Mouse (Mus musculus) induced T-regulatory cell, adult 2 months (primary cell): Measurements from ENCODE around the gene Stk39.

ENCODE experiments used
- DNase-seq: peaks from one replicate; pipeline ENCODE4 v3.0.0-alpha.2; 2012; ENCODE audit warnings: low read depth

The Stk39 gene

DNA sequence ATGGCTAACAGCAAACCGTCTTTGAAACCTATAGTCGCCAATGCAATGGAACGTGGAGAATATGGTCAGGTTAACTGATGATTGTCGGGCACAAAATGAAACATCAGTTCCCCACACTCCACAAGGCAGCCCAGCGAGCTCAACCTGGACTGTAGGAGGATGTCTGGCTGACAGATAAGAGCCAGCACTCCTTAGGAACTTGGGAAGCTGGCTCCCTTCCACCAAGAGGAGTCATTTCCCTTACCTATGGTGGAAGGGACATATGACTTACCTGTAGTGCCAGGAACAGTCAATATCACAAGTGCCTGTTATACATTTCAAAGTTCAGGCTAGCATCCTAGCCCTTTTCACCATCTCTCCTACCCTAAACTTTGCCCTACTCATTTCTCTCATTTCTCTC is 14.0 kb downstream of the Stk39 start:
- DNase-seq, result no peak

DNA sequence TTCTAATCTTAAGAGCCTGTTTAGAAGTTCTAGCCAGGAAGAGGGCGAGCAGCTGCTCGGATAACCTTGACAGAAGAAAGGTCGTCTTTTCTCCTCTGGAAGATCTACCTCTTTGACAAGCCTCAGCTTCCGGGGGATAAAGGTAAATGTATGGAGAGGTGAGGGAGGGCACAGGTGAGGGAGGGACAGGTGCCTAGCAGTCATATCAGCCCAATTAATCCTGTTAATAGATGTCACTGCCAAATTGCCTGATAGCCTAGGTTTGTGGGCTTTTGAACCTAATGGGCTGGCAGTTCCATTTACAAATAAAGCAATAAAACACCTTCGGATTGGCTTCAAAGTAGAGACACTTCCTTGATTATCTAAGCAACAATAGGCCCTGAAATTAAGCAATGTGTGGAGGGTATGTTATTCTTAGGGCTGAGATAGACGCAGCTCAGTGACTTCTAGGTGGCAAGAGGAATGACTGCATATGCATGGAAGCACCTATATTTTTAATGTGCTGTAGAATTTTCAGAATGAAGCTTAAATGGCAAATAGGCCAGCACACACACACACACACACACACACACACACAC is 14.5 kb downstream of the Stk39 start:
- no peak for DNase-seq

DNA sequence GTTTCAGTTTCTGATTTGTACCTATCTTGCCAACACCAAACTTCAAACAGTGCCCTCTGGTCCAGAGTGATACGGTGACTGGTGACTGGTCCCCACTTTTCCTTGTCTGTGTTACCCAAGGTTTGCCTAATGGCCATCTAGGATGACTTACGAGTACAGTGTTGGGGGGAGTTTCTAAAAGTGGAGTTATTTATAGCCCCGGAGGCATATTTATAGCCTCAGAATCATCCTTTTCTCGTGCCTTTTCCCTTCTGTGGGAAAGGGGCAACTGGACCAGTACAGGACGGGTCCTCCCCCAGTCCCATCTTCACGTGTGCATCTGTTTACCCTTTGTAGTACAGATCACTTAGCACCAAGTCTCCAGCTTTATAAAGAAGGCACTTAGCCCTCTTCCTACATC is 15.2 kb downstream of the Stk39 start:
- DNase-seq, result no peak

DNA sequence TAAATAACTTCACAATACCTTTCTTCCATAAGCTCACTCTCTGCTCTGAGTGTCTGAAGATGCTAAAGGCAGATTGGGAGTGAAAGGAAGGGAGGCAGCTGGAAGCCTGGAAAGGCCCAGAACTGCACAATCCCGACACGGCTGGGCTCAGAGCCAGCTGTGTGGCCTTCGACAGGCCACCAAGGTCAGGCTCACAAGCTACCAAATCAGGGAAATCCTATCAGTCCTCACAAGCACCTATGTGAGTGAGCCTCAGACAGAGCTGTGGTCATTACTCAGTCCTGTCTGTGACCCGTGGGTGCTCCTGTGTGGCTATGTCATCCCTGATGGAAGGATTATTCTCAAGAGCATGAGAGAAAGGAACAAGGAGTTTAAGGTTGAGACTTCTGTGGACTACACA is 19.7 kb downstream of the Stk39 start:
- DNase-seq, result no peak

DNA sequence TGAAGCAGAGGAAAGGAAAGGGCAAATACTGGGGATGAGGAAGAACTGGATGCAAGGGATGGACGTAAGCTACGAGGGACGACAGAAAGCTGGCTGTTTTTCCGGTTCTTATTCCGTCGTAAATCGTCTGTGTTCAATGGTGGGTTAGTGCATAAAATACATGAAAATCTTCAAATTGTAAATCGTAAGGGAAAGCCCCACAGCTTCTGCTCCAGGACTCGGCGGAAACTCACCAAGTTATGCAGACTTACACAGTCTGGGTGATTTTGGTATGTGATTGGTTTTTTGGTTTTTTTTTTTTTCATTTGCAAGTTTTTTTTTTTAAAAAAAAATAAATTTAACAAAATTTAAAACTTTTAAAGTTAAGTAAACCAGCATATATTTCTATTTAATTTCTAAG is 24.0 kb downstream of the Stk39 start:
- DNase-seq, result no peak

DNA sequence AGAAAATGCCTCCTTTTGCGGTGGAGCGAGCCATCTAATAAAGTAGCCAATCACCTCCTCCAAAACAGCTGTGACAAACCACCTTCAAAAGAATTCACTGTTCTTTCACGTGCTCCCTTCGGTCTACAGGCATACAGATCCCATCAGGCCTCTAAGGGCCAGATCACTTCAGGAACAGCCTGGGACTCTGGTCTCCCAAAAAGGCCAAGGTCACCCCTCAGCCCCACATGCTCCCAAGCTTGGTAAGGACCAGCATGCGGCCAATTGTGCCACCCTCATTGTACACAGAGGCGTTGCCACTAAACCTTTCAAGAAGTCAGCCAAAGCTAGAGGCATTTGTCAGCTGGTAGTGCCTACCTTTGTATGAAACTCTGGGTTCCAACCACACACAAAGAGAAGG is 28.9 kb downstream of the Stk39 start:
- no peak for DNase-seq

DNA sequence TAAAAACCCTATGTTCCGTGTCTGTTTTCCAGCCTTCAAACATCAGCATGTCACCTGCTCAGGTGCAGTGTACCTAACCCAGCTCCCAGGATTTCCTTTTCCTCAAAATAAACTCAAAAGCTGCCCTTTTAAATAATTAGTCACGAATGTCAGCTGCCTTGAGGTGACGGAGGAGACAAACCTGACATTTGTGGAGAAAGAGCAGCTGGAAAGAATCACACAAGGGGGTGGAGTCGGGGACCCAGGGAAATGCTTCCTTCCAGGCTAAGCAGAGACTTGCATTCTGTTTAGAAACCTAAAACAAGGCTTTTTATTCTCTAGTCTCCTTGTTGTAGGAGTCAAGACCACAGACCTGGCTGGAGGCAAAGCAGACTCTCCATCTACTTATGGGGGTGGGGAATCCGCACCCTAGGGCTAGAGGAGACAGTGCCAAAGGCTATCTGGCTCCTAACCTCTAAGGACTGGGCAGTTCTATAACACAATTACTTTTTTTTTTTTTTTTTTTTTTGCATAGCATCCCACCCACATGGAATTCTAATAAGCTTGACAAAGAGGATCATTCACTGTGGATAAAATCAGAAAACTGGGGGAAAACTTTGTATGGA is 29.9 kb downstream of the Stk39 start:
- no peak for DNase-seq

DNA sequence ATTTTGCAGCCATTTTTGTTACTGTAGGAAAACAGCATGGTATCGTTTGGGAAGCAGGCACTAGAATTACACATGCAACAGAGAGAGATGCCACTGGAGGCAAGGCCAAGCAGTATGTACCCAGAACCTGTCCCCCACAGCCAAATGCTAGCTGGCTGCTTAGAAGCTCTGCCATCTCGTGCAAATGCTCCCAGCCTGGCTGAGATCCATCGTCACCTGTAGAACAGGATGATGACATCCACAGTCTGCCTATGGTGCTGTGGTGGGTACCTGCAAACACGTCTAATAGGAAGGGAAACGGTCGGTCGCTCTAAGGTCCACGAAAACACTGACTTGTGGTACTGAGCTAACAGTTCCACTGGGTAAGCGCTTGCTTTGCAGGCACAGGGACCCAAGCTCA is 32.5 kb downstream of the Stk39 start:
- DNase-seq, result no peak

DNA sequence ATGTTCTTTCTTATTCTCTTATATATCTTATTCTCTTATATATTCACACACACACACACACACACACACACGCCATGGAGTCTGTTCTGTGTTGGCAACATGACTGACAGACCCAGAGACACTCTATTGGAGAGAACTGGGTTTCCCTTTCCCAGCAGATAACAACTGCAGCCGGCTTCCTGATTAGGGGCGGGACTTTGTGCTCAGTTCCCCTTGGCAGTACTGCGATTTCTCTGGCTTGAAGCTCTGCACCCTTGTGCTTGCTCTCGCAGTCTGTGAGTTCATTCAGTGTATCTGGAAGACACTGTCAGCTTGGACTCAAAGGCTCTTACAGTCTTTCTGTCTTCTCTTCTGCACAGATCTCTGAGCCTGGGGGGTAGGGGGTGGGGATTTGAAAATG is 34.1 kb downstream of the Stk39 start:
- no peak for DNase-seq

DNA sequence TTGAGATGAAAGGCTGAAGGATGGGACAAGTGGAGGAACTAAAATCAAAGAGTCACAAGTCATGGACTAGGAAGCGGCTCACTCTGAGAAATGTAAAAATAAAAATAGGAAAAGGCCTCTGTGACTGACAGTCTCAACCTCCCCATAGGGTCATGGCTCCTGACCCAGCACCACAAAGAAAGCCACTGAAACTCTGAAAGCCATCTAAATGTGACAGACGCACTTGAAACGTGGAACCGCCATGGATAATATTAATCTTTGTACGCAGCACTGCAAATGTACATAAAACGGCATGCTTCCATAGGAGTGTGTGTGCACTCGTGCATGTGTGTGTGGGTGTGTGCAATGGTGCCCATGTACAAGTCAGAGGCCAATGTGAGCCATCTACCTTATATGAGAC is 34.9 kb downstream of the Stk39 start:
- no peak for DNase-seq

DNA sequence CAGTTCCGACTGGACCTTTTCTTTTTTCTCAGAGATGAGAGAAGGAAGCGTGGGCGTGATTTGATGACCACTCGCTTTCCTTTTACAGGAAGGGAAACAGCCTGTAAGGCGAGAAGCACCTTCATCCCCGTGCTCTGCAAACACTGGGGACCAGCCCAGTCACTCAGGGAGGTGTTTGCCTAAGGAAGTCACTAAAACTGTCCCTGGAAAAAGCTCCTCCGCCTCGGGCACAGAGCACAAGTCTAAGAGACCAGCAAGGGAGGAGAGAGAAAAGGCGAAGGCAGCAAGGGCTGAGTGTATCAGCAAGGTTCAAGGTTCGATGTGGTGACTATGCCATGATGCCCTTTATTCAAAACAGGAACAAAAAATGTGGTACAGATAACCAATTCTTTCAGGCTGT is 35.8 kb downstream of the Stk39 start:
- DNase-seq, result no peak

DNA sequence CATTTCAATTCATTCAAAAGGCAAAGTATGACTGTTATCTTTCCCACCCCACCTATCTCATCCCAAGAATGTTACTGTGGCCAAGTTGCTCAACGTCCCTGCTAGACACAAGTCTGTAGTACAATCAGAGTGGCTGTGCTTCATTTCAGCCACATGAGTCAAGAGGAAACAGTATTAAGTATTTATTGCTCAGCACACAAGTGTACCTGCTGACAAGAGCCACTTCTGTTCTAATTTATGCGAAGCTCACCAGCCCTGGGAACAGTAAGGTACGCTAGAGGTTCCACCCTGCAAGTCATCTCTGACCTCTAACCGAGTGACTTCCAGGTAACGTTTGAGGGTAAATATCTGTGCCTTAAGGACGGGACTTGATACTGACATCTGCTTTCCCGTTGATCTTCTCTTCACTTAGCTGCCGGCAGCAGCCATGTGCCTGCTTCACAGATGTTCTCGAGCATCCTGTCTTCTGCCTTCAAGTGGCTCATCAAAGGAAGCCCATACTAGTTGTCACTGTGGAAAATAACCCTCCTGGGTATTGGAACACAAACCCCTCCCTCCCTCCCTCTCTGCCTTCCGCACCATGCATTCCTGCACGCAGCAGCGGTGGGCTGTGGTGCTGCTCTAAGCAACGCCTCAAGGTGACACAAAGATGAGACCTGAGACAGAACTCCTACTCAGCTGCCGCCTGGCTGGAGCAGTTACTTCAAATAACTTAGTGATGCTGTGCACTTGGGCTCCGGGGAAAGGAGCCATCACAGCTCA is 36.4 kb downstream of the Stk39 start:
- peak; percentile 77 for DNase-seq

DNA sequence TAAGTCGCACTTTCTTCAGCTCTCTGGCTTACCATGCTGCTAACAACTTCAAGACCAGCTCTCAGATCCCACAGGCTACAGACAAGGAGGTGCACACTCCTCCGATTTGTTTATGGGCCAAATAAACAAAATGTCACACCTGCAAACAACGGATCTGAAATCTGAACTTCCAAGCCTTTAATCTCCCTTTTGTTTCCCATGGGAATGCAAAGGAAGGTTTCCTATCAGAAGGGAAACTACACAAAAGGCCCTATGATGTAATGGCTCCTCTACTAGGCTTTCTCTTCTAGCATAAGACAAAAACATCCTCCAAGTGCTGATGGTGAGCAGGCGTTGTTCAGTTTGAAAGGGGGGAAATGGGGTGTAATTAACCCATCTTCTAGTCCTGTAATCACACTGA is 37.1 kb downstream of the Stk39 start:
- DNase-seq, result no peak

DNA sequence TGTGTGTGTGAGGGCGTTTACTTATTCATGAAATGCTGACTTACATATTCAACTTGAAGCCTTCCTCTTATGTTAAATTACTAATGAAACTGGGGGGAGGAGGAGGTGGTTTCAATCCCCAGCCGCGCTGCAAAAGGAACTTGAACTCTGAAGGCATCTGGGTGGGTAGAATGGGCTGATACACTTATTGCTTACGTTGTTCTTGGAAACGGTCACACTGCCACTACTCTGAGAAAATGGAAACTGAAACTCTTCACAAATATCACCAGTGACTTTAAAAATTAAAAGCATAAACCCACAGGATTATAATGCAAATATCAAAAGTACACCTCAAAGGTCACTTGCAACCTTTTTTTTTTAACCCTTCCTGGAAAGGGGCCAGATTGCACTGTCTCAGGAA is 37.5 kb downstream of the Stk39 start:
- peak; percentile 84 for DNase-seq

DNA sequence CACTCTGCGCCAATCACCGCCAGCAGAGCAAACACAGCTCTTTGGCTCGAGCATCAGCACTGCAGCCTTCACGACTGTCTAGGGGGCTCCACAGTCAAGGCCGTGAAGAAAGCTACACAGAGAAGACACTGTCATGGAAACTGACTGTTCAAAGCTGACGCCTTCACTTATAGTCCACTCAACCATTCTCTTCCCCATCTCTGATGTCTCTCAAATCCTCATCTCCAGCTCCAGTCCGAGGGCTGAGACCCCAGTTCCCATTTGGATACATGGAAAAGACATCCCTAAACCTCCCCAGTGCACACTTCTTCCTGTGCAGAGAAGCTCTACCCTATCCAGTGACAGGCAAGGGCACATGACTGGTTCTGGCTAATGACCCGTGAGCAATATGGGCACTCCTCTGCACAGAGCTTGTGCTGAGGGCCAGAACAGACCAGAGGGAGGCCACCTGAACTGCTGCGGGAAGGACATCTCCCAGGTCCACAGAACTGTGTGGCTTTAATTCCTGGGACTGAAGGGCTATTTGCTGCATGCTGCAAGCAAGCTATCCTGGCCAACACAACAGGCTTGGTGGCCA is 38.2 kb downstream of the Stk39 start:
- DNase-seq, result no peak

DNA sequence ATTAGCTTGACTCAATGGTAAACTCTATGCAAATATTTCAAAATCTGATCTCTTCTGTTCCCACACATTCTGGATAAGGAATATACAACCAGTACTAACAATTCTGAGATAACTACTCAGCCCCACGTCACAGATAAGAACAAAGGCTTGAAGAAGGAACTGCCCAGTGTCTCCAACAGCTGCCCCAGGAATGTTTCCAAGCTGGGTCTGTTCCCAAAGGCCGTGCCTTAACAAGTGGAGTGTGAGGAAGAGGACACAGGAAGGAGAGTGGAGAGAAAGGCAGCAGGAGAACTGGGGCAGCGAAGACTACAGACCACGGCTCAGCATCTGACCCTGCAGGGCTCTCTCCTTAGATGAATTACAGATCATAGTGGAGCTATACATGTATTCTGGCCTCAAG is 39.2 kb downstream of the Stk39 start:
- no peak for DNase-seq

DNA sequence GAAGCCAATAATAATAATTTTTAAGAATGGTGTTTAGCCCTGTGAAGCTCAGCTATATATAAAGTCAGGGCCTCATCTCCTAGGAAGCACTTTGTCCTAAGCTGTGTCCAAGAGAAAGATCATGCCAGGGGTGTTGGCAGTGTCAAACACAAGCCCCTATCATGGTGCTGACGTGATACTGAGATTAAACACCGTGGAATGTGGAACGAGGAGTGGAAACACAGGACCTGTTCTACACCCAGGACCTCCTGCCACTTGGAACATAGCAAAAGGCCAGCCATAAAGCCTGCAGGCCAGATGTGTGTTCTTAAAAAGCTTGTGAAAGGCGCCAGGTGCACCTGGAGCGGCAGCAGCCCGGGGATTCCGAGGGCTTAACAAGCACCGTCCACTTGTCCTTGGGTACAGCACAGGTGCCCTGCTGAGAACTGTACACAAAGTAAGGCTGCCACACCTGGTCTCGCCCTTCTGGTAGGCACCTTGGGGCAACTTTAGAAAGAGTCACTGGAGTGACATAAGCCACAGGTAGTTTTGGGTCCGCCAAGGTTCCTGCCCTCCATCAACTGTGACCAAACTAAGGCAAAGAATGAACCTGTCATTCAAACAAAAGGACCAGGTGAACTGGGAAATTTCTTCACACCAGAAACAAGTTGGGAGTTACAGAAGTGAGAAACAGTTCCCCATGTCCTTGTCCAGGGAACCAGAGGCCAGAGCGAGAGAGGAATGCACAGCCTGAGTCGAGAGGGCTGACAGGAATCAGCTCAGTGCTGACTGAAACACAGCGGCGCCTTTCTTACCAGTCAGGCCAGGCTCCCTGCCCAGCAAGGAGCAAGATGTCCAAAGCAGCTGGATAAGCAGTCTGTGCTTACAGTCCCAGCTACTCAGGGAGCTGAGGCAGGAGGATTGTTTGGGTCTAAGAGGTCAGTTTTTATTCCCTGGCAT is 40.8 kb downstream of the Stk39 start:
- DNase-seq, result no peak

DNA sequence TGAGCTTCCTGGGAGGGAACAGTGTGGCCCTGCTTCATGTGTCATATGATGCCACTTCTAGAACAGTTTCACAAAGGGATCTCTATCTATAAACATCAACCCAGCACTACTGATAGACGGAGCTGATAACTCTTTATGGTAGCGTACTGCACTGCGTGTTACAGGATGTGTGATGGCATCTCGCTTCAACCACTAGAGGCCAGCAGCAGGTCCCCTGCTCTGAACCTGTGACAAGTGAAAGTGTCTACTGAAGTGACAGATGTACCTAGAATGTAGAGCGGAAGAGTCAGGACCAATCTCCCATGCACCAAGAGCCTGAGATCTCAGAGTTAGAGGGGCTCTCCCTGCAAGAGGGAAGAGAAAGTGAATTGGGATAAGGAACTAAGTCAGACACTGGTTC is 41.6 kb downstream of the Stk39 start:
- peak; percentile 90 for DNase-seq

DNA sequence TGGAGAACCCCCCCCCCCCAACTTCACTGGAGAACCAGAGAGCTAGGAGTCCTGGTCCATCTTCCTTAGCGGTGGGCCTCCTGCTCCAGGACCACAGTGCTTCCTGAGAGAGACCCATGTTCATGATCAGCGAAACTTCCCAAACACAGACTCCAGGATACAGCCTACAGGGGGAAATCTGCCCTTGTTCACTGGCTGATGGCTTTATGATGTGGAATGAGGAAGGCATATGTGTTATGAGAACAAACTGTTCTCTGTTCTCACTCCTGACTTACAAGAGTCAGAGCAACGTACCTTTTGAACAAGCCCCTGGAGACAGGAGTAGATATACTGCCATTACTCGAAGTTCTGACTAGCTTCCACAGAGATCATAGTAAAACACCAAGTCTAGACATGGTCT is 42.6 kb downstream of the Stk39 start:
- no peak for DNase-seq

DNA sequence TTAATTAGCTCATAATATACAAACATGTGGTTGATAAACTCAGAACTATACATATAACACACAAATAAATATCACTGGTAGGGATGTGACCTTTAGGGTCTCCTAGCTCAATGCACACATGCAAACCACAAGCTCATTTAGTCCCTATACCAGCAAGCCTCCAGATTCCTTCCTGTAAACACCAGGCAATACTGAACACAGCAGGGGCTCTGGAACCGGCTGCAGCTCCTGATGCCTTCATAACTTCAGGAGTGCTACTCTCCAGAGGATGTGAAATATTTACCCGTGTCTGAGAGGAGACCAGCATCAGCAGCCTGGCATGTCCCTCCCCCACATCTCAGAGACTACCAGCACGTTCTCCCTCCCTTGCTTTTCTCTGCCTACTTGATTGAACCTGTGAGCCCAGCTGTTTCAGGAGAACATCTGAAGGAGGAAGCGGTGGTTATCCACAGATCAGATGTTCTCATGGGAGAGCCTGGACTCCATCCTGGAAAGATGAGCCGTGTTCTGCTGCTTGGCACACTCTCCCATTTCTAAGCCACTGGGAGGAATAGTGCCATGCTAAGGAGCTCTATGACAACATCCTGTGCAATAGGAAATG is 45.0 kb downstream of the Stk39 start:
- no peak for DNase-seq

DNA sequence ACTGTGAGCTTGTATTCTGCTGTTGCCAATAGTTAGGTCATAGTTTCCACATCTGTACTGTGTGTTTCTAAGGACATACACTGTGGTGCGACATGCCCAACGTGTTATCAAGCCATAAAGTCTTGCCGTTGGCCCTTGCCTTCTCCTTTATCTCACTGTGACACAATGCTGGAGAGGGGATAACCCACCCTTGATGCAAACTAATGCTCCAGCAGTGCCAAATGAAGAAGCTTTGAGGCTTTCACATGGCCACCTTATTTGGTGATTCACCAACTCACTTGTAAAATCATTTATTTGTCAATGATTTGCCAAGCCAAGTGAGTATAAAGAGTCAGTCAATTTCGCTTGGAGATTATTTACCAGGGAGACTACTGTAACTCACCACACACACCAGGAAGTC is 46.0 kb downstream of the Stk39 start:
- DNase-seq, result no peak

DNA sequence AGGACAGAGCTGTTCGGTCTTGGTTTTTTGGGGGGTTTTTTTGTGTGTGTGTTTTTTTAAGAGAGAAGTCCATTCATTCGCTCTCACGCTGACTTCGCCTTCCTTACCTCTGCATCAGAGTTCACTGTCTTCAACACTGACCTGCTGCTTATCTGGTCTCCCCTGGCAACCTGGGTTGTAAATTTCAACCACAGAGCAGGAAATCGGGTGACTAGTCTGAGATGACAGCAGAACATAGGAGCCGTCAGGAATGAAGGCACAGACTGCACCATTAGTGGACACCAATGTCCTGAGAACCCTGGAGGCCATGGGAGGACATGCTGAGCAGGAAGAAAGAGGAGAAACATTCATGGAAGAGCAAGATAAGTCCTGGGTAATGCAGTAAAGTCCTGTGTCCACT is 51.1 kb downstream of the Stk39 start:
- DNase-seq, result no peak
